Mouse (Mus musculus) macrophage (primary cell): ENCODE measurements around the gene Ccdc88b. TPM values are rescaled to one million over a fixed set of nuclear protein-coding genes. Genes with fewer than 3 reads are reported as not detected.
"Not testable (repeated sequence)": the region's sequence is repeated elsewhere in the genome, so short reads cannot be mapped to it uniquely, and the experiment has no call there.

Experiments used
- H3K27ac ChIP-seq: fragments of 350-480 bp; formaldehyde crosslinking; 2 replicates; pipeline ENCODE4 v1.9.0; 2021
- H3K36me3 ChIP-seq: fragments of 350-480 bp; formaldehyde crosslinking; 2 replicates; pipeline ENCODE4 v1.9.0; 2021; ENCODE audit errors: inconsistent target
- H3K4me3 ChIP-seq: fragments of 350-480 bp; formaldehyde crosslinking; 2 replicates; pipeline ENCODE4 v1.9.0; 2021; ENCODE audit errors: inconsistent target
- H3K79me2 ChIP-seq: fragments of 350-480 bp; formaldehyde crosslinking; 2 replicates; pipeline ENCODE4 v1.9.0; 2021; ENCODE audit errors: inconsistent target
- WGBS: methylation state at CpG from one replicate; pipeline ENCODE4 v1.1.7; 2026; ENCODE audit warnings: inconsistent platforms; ENCODE audit not compliant: missing documents; 5-methylcytosine and 5-hydroxymethylcytosine counted together
- polyA plus RNA-seq: library from polyadenylated mRNA; stranded (reverse); fragments of 250-400 nt; gene quantifications from 3 replicates; pipeline ENCODE4 v1.2.4, GENCODE M21; 2018; ENCODE audit warnings: inconsistent platforms
- total RNA-seq, 78 experiments: library from RNA; depleted of rRNA; stranded (reverse); fragments of 250-400 nt; gene quantifications; 1 replicate in 9 of 78; 2 replicates in 24 of 78; 3 replicates in 43 of 78; 4 replicates in 2 of 78; pipeline ENCODE4 v1.2.4; 2018; ENCODE audit warnings: inconsistent platforms in 56 of 78

Gene Ccdc88b
- 100 to 1,000 TPM in 20 of 26 experiments, 10 to 100 TPM in 6; 61.5 to 528 (median 169) TPM for total RNA-seq (2018; cell fraction: chromatin; rRNA removed)
- 10 to 100 TPM; 23.7 to 58.1 (median 40.5) TPM for total RNA-seq (2018; cell fraction: cytosol; rRNA removed)
- total RNA-seq (2018; cell fraction: nucleus; rRNA removed): 100 to 1,000 TPM in 14 of 26 experiments, 10 to 100 TPM in 12; 39.5 to 274 (median 109) TPM
- polyA plus RNA-seq: 16.2 to 28.6 TPM (median 21.1 TPM) in 3 replicates

DNA sequence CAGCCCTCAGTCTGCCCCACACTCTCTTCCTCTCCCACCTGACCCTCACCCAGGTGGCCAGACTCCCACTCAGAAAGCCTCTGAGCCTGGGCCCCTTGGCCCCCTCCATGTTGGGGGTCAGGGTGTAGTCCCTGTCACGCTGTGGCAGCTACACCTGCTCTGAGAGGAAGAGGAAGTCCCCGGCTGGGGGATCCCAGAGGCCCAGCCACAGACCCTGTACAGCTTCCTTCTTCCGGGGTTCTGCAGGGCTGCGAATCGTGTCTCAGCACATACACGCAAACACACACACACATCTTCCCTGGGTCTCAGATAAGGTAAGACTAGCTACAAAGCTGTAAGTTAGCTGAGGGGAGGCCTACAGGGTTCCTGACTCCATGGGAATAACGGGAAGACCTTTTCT is at the start of gene Ccdc88b:
Gene Ccdc88b (minus strand): TSS at position 181 of the 400 bp plus-strand sequence.
- WGBS: 2% methylated on average over 7 of the region's 7 CpGs
- Histone ChIP-seq H3K36me3 (peaks cover 31% of the 10 kb centered on the region), H3K79me2 (peaks cover 33% of the 10 kb centered on the region; the same call in 1 of the 2 replicates), H3K27ac (peak within 1 kb of the TSS; percentile 77), H3K4me3 (peak within 1 kb of the TSS; percentile 47)

DNA sequence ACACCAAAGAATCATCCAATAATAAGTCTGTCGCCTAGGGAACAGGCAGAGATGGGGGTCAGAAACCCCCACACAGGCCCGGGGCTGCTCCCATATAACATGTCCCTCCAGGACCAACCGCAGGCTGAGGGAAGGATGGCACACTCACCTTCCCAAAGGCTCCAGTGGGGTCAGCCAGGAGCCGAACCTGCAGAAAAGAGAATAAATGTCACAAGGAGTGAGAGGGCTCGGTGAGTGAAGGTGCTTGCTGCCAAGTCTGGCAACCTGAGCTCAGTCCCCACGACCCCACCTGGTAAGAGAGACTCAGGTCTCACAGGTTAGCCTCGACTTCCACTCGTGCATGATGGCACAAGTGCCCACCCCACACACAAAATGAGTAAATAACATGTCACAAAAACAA is 49.1 kb upstream of the Ccdc88b start:
- H3K79me2 ChIP-seq: peaks cover 41% of the 10 kb centered on the region
- WGBS: 92% methylated on average over 6 of the region's 8 CpGs
- H3K27ac ChIP-seq: peak overlapping the region; percentile 98; the same call in 1 of the 2 replicates
- H3K4me3 ChIP-seq: no peak overlapping the region
- peaks cover 18% of the 10 kb centered on the region for H3K36me3 ChIP-seq

DNA sequence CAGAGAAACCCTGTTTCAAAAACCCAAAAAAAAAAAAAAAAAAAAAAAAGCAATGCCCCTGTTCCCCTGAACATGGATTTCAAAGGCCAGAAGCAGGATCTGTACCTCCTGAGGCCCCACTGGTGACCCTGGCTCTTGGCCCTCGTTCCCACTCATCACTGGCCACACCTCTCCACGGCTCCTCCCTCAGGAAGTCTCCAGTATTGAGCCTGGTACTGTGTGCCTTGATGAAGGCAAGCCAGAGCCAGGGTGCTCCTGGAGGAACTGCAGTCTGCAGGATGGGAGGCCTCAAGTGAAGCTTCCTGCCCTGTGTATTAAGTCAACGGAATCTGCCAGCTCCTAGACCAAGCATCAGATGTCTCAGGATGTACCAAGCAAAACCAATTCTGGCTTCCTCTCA is 48.2 kb upstream of the Ccdc88b start:
- Histone ChIP-seq H3K79me2 (peaks cover 32% of the 10 kb centered on the region), H3K27ac (no peak overlapping the region), H3K4me3 (no peak overlapping the region), H3K36me3 (peaks cover 15% of the 10 kb centered on the region)
- WGBS: 81% methylated on average over 3 of the region's 3 CpGs

DNA sequence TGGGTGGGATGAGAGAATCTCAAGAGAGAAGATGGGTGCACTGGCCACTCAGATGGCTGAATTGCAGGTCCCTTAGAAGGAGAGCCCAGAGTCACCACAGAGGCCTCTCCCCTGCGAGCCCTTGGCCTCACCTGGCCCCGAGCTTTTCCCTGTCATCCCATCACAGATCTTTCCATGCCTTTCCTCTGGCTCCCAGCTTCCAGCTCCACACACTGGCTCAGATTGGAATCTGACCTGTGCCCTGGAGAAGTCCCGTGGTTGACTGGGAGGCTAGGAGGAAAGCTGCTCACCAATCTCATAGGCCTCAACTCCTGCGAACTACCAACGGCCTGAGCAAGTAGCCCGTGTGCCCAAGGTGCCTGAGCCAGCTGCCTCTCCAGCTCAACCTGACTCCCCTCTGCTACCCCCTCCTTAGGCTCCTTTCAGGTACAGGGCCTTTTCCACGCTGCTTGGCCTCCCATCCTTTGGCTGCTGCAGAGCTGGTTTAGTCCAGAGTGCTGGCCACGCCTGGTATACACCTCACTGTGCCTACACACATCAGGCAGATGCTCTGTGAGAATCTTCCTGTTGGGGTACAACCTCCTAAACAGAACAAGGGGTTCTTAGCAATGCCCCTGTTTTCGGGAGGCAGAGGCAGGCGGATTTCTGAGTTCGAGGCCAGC is 47.6 kb upstream of the Ccdc88b start:
- peaks cover 13% of the 10 kb centered on the region for H3K36me3 ChIP-seq
- no peak overlapping the region for H3K4me3 ChIP-seq
- peaks cover 28% of the 10 kb centered on the region for H3K79me2 ChIP-seq
- 90% methylated on average over 7 of the region's 11 CpGs for WGBS
- no peak overlapping the region for H3K27ac ChIP-seq

DNA sequence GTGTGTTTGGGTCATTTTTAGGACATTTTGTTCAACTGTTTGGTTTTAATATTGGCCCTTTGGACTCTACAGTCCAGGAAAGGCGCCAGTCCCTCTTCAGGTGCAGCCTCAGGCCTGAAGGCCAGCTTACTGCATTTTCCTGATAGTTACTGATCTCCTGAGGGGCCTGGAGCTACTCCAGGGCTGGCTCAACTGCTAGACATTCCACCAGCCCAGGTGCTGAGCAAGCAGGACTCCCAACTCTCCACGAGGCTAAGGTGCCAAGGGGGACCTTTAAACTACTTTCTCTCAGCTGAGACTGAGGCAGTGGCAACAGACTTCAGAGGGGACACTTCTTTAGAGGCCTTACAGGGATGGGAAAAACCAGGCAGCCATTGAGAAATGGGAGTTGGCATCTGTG is 46.8 kb upstream of the Ccdc88b start:
- peaks cover 13% of the 10 kb centered on the region for H3K36me3 ChIP-seq
- no peak overlapping the region for H3K27ac ChIP-seq
- 69% methylated on average over 2 of the region's 2 CpGs for WGBS

DNA sequence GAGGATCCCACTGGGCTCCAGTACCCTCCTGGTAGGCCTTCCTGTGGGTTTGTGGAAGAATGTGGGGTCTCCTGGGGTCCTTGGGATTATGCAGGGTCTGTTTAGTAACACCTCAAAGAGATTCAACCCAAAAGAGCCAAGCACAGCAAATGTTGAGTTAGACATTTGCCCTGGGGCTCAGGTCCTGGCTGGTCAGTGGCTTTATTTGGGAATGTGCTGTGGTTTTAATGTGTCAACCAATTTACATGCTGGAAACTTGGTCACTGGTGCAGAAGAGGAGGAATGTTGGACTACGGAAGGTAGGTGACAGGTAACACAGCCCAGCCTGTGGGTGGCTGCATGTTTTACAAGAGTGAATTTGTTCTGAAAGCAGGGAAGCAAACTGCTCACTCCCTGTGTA is 45.0 kb upstream of the Ccdc88b start:
- 81% methylated on average over 1 of the region's 1 CpGs for WGBS
- peaks cover 14% of the 10 kb centered on the region for H3K79me2 ChIP-seq
- no peak overlapping the region for H3K27ac ChIP-seq
- H3K4me3 ChIP-seq: no peak overlapping the region
- peaks cover 13% of the 10 kb centered on the region for H3K36me3 ChIP-seq

More for the DNA sequence above, 46.8 kb upstream of the Ccdc88b start:
- peaks cover 28% of the 10 kb centered on the region for H3K79me2 ChIP-seq
- H3K4me3 ChIP-seq: no peak overlapping the region

DNA sequence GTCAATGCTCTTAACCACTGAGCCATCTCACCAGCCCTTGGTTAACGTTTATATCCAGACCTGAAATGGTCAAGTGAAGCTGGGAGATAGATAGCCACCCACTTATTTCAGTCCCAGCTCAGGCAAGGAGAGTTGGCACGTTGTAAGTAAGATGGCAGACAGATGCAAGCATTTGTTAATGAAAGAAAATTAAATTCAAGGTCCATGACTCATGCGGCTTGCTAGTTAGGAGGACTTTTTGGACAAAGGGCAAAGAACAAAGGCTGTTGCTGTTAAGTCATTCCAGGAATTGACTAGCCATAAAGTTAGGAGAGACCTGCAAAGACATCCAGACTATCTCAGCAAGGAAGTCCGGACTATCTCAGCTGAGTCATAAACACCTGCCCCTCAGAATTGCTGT is 41.6 kb upstream of the Ccdc88b start:
- WGBS: 95% methylated on average over 4 of the region's 4 CpGs
- no peak overlapping the region for H3K27ac ChIP-seq
- H3K36me3 ChIP-seq: no peaks in the 10 kb centered on the region
- no peaks in the 10 kb centered on the region for H3K79me2 ChIP-seq
- no peak overlapping the region for H3K4me3 ChIP-seq

DNA sequence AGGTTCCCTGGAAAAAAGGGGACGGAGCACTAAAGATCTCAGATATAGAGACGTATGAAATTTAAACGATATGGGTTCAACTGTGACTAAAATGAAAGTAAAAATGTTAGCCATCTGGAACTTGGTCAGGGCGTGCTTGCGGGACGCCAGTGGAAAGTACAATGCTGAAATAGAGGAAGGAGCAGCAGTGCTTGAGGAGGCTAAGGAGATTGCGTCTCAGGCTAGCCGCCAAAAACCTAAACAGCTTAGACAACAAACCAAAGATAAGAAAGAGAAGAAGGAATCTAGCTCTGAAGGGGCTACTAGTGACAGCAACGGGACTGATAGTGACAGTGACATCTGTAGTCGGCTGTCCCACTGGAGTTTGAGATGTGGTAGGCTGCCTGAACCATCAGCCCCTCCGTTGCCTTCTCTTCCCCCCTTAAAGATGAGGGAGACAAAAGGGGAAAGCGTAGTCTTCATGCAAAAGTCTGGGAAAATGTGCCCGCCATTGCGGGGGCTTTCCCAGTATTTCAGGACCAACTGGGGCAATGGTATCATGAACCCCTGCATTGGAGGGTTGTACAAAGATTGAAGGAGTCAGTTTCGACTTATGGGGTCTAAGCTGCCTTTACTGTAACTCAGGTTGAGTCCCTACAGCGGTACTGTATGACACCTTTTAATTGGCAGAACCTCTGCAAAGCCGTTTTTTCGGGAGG is 37.7 kb upstream of the Ccdc88b start:
- H3K4me3 ChIP-seq, H3K27ac ChIP-seq, H3K79me2 ChIP-seq, H3K36me3 ChIP-seq: not testable (repeated sequence)
- 62% methylated on average over 18 of the region's 18 CpGs for WGBS

DNA sequence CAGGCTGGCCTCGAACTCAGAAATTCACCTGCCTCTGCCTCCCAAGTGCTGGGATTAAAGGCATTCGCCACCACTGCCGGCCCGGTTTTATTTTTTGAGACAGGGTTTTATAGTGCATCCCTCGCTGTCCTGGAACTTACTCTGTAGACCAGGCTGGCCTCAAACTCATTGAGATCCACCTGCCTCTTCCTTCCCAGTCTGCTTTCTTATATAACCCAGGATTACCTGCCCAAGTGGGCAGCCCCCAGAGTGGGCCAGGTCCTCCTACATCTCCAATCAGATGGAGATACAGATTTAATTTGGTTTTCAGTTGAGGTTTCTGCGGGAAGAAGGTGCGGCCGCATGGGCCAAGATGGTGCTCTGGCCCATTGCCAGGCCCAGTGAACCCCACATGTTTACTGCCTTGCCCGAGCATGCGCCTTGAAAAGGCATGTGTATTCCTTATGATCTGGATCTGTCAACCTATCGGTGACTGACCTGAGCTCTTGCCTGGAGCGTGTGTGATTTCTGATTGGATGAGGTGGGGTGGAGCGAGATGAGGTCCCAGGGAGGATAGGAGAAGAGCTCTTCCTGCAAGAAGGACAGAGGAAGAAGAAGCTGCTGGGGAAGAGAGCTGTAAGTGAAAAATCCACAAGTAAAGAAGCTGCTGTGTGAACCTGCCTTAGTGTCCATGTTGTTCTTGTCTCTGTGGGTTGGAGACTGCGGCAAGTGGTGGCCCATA is 35.9 kb upstream of the Ccdc88b start:
- WGBS: 94% methylated on average over 14 of the region's 14 CpGs
- H3K79me2 ChIP-seq: no peaks in the 10 kb centered on the region
- H3K27ac ChIP-seq: no peak overlapping the region
- no peak overlapping the region for H3K4me3 ChIP-seq
- H3K36me3 ChIP-seq: no peaks in the 10 kb centered on the region

DNA sequence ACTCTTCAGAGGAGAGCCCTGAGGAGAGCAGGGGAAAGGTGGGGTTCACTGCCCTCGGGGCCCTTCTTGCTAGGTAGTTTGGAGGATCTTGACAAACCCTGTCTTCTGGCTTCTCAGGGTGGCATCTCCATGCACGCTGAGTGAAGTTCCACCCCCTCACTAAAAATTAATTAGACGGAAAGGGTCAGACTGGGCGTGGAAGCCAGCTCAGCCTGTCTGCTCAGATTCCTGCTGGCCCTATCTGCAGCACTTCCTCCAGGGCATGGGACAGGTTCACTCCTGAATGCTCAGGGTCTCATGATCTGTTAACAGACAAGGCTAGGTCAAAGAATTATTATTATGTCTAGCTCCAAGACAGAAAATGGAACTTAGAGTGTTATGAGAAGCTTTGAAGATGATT is 34.5 kb upstream of the Ccdc88b start:
- WGBS: 86% methylated on average over 4 of the region's 4 CpGs
- H3K4me3 ChIP-seq: no peak overlapping the region

DNA sequence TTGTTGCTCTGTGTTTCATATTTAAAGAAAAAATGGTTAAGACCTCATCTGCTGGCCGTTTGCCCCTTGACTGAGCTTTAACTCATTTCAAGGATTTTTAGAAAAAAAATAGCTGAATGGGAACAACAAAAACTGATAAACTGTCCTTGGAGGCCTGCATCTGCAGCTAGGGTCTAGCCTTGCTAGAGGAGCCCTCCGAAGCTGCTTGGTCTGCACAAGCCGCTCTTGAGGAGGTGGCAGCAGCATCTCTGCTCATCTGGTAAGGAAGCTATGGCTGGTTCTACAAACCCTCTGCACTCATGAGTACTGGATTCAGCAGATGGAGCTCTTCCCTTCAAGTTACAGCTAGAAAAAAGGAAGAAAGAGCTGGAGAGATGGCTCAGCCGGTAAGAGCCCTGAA is 20.0 kb upstream of the Ccdc88b start:
- Histone ChIP-seq H3K4me3 (no peak overlapping the region), H3K27ac (no peak overlapping the region), H3K79me2 (no peaks in the 10 kb centered on the region), H3K36me3 (no peaks in the 10 kb centered on the region)
- 95% methylated on average over 4 of the region's 4 CpGs for WGBS

More for the DNA sequence above, 34.5 kb upstream of the Ccdc88b start:
- Histone ChIP-seq H3K27ac (no peak overlapping the region), H3K36me3 (no peaks in the 10 kb centered on the region), H3K79me2 (no peaks in the 10 kb centered on the region)

DNA sequence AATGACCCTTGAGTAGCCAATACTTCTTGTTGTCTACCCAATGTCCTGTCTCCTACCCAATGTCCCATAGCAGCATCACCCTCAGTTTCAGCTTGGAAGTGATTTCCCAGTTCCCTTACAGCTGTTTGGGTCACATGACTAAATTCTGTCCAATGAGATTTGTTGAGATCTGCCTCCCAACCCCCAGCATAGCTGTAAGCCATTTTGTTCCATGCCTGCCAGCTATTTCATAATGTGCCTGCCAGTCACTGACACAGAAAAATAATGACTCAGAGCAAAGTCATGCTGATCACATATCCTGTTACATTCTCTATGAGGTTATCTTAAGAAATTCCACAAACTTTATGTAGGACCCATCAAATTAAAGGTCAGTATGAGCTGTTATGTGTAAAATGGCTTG is 18.8 kb upstream of the Ccdc88b start:
- H3K79me2 ChIP-seq: no peaks in the 10 kb centered on the region
- H3K4me3 ChIP-seq: no peak overlapping the region
- H3K27ac ChIP-seq: peak overlapping the region; percentile 60
- H3K36me3 ChIP-seq: no peaks in the 10 kb centered on the region

DNA sequence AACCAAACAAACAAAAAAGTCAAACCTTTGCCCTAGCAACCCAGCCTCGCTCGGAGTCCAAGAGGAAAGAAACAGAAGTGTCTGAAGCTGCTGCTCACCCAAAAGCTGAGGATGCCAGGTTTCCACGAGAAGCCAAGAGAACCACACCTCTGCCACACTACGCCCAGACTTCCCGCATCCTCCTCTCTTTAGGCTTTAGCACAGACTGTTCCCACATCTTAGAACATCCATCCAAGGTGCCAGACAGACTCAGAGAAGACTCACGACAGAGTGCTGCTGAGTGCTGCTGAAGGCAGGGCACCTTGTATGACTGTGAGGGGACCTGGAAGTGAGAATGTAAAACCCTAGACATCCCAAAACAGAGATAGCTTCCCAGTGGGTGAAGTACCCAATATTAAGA is 17.8 kb upstream of the Ccdc88b start:
- Histone ChIP-seq H3K4me3 (no peak overlapping the region), H3K79me2 (no peaks in the 10 kb centered on the region), H3K27ac (no peak overlapping the region; the same call in 1 of the 2 replicates), H3K36me3 (no peaks in the 10 kb centered on the region)
- 98% methylated on average over 6 of the region's 6 CpGs for WGBS

DNA sequence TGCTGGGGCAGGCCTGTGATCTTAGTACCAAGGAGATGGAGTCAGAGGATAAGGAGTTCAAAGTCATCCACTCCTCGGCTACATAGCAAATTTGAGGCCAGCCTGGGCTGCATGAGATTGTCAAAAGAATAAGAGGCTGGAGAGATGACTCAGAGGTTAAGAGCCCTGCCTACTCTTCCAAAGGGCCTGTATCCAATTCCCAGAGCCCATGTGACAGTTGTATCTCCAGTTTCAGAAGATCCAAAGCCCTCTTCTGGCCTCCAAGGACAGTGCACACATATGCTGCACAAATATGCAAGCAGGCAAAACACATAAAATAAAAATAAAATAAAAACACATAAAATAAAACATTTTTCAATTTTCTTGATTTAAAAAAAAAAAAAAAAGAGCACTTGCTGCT is 16.2 kb upstream of the Ccdc88b start:
- WGBS: 100% methylated on average over 1 of the region's 1 CpGs
- Histone ChIP-seq H3K27ac (no peak overlapping the region), H3K36me3 (no peaks in the 10 kb centered on the region), H3K79me2 (no peaks in the 10 kb centered on the region), H3K4me3 (no peak overlapping the region)

DNA sequence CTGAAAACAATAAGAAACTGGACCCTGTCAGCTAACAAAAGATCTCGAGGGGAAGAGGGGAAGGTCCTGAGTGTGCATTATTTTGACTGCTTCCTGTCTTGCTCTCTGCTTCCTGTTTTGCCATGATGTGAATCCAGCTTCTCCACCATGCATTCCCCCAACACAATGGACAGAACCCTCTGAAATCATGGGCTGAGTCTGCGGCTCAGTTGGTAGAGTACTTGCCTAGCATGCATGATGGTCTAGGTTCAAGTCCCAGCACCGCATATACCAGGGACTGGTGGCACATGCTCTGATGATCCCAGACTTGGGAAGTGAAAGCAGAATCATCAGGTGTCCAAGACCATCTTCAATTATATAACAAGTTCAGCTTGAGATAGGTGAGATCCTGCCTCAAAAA is 14.7 kb upstream of the Ccdc88b start:
- WGBS: 62% methylated on average over 3 of the region's 3 CpGs
- no peaks in the 10 kb centered on the region for H3K36me3 ChIP-seq
- H3K4me3 ChIP-seq: no peak overlapping the region
- peak overlapping the region; percentile 82 for H3K27ac ChIP-seq
- H3K79me2 ChIP-seq: no peaks in the 10 kb centered on the region
